Mouse (Mus musculus) myocyte (in vitro differentiated cells): ENCODE results near the gene Gm45140. TPM values are rescaled to one million over a fixed set of nuclear protein-coding genes. Genes with fewer than 3 reads are reported as not detected.

ENCODE experiments used
- H3K27me3 ChIP-seq: one replicate; pipeline ENCODE4 v1.6.1; 2011; ENCODE audit not compliant: control insufficient read depth, insufficient read depth, insufficient read length
- H3K36me3 ChIP-seq: one replicate; pipeline ENCODE4 v1.6.1; 2011; ENCODE audit not compliant: control insufficient read depth, insufficient read depth
- H3K4me2 ChIP-seq: one replicate; pipeline ENCODE4 v1.6.1; 2011; ENCODE audit warnings: low read depth, control low read depth
- H3K4me3 ChIP-seq: one replicate; pipeline ENCODE4 v1.5.1; 2011; ENCODE audit warnings: mild to moderate bottlenecking, control low read depth, moderate library complexity
- H3K79me2 ChIP-seq: one replicate; pipeline ENCODE4 v1.6.1; 2011; ENCODE audit not compliant: control insufficient read depth, insufficient read depth
- H3ac ChIP-seq: one replicate; pipeline ENCODE4 v1.6.1; 2011; ENCODE audit not compliant: control insufficient read depth, insufficient read length
- CEBPB ChIP-seq: IDR thresholded peaks from 2 replicates; pipeline ENCODE4 v1.6.1; 2011; ENCODE audit warnings: mild to moderate bottlenecking, moderate library complexity; ENCODE audit not compliant: poor library complexity, insufficient read depth, severe bottlenecking
- E2F4 ChIP-seq: IDR thresholded peaks from one replicate; pipeline ENCODE4 v1.6.1; 2011; ENCODE audit warnings: mild to moderate bottlenecking, control low read depth, moderate library complexity; ENCODE audit not compliant: insufficient read depth
- MAX ChIP-seq: IDR thresholded peaks from one replicate; pipeline ENCODE4 v1.6.1; 2011; ENCODE audit warnings: low read depth, mild to moderate bottlenecking, control low read depth
- MYOD1 ChIP-seq, 3 experiments: IDR thresholded peaks; one replicate each; pipeline ENCODE4 v1.6.1; 2011; ENCODE audit warnings: control low read depth in 2 of 3, low read depth in 2 of 3, mild to moderate bottlenecking in 2 of 3, moderate library complexity in 1 of 3; ENCODE audit not compliant: insufficient read length in 2 of 3, control insufficient read depth in 1 of 3
- MYOG ChIP-seq, 3 experiments: IDR thresholded peaks; one replicate each; pipeline ENCODE4 v1.6.1; 2011; ENCODE audit warnings: control low read depth in 2 of 3, low read depth in 2 of 3, mild to moderate bottlenecking in 2 of 3; ENCODE audit not compliant: insufficient read length in 2 of 3, control insufficient read depth in 1 of 3, insufficient read depth in 1 of 3
- POLR2A ChIP-seq: IDR thresholded peaks from one replicate; pipeline ENCODE4 v1.6.1; 2011; ENCODE audit warnings: low read depth, mild to moderate bottlenecking, control low read depth, moderate library complexity; ENCODE audit not compliant: insufficient read length
- POLR2AphosphoS2 ChIP-seq: IDR thresholded peaks from one replicate; pipeline ENCODE4 v1.6.1; 2011; ENCODE audit warnings: low read depth, control low read depth; ENCODE audit not compliant: insufficient read length
- REST ChIP-seq: IDR thresholded peaks from one replicate; pipeline ENCODE4 v1.6.1; 2011; ENCODE audit warnings: mild to moderate bottlenecking, control low read depth, moderate library complexity; ENCODE audit not compliant: insufficient read depth, insufficient read length
- SRF ChIP-seq: IDR thresholded peaks from one replicate; pipeline ENCODE4 v1.6.1; 2011; ENCODE audit warnings: low read depth; ENCODE audit not compliant: control insufficient read depth, insufficient read length
- TCF12 ChIP-seq: IDR thresholded peaks from one replicate; pipeline ENCODE4 v1.6.1; 2011; ENCODE audit warnings: mild to moderate bottlenecking, control low read depth; ENCODE audit not compliant: poor library complexity, insufficient read depth, severe bottlenecking
- TCF3 ChIP-seq: IDR thresholded peaks from one replicate; pipeline ENCODE4 v1.6.1; 2011; ENCODE audit warnings: low read depth, control low read depth; ENCODE audit not compliant: insufficient read length
- USF1 ChIP-seq: IDR thresholded peaks from one replicate; pipeline ENCODE4 v1.6.1; 2011; ENCODE audit warnings: low read depth, mild to moderate bottlenecking, control low read depth, moderate library complexity
- polyA plus RNA-seq: library from polyadenylated mRNA; unstranded; fragments of >200 nt; fragmentation: generic; extraction: Trizol; gene quantifications from one replicate; pipeline ENCODE4 v1.2.1, GENCODE M21; 2012; ENCODE audit warnings: missing spikeins

Gene Gm45140
- polyA plus RNA-seq, 1 experiment, result 2.6 TPM

- no peaks in the 10 kb centered on the region for H3K36me3 ChIP-seq
- TF ChIP-seq USF1 (no peak), POLR2AphosphoS2 (peak; percentile 9)
- no peak overlapping the region for H3K4me3 ChIP-seq
- no peaks in the 10 kb centered on the region for H3K27me3 ChIP-seq
- H3K79me2 ChIP-seq, result no peaks in the 10 kb centered on the region
- no peak overlapping the region for H3K4me2 ChIP-seq
- H3ac ChIP-seq, result no peak overlapping the region
Observed at GRCm38 (mm10) chr6:87787108-87787890, 48.3 kb downstream of the Gm45140 start.

- Histone ChIP-seq H3K4me3 (no peak overlapping the region), H3K79me2 (no peaks in the 10 kb centered on the region), H3K27me3 (no peaks in the 10 kb centered on the region), H3ac (no peak overlapping the region), H3K36me3 (no peaks in the 10 kb centered on the region), H3K4me2 (peak overlapping the region; percentile 6)
- TF ChIP-seq MYOD1 (IDR thresholded peaks at IDR 0.05; ENCODE audit: control insufficient read depth in 1 of 3, insufficient read length in 2 of 3, low read depth in 2 of 3) (no peak), CEBPB (no peak), POLR2A (no peak), REST (no peak), POLR2AphosphoS2 (no peak), TCF3 (no peak), MYOG (IDR thresholded peaks at IDR 0.05; ENCODE audit: control insufficient read depth in 1 of 3, insufficient read depth in 1 of 3, insufficient read length in 2 of 3, low read depth in 2 of 3) (no peak), E2F4 (no peak), USF1 (no peak), TCF12 (no peak), MAX (no peak), SRF (no peak)
Observed at GRCm38 (mm10) chr6:87786621-87787020, 49.0 kb downstream of the Gm45140 start.

GRCm38 (mm10) chr6:87784033-87784432, 51.6 kb downstream of the Gm45140 start:
- H3K79me2 ChIP-seq, result no peaks in the 10 kb centered on the region
- no peak overlapping the region for H3K4me2 ChIP-seq
- no peaks in the 10 kb centered on the region for H3K36me3 ChIP-seq
- H3K4me3 ChIP-seq, result no peak overlapping the region
- no peaks in the 10 kb centered on the region for H3K27me3 ChIP-seq
- no peak overlapping the region for H3ac ChIP-seq
- TF ChIP-seq E2F4, result no peak
- no peak for TF ChIP-seq MYOG (IDR thresholded peaks at IDR 0.05; ENCODE audit: control insufficient read depth in 1 of 3, insufficient read depth in 1 of 3, insufficient read length in 2 of 3, low read depth in 2 of 3)
- TF ChIP-seq MYOD1 (IDR thresholded peaks at IDR 0.05; ENCODE audit: control insufficient read depth in 1 of 3, insufficient read length in 2 of 3, low read depth in 2 of 3), result no peak
- TF ChIP-seq REST, result no peak
- TF ChIP-seq TCF12, result no peak
- TF ChIP-seq TCF3, result no peak
- no peak for TF ChIP-seq CEBPB
- no peak for TF ChIP-seq POLR2A
- no peak for TF ChIP-seq POLR2AphosphoS2
- no peak for TF ChIP-seq MAX
- TF ChIP-seq USF1, result no peak
- TF ChIP-seq SRF, result no peak

GRCm38 (mm10) chr6:87780546-87781301, 54.9 kb downstream of the Gm45140 start:
- Histone ChIP-seq H3K4me2 (no peak overlapping the region), H3K36me3 (no peaks in the 10 kb centered on the region), H3K27me3 (no peaks in the 10 kb centered on the region), H3K4me3 (no peak overlapping the region), H3K79me2 (no peaks in the 10 kb centered on the region), H3ac (no peak overlapping the region)
- TF ChIP-seq USF1, result no peak
- no peak for TF ChIP-seq TCF12
- no peak for TF ChIP-seq REST
- TF ChIP-seq E2F4, result no peak
